Mouse (Mus musculus) heart, postnatal 4 days (tissue): ENCODE measurements around the gene Tmem178b. TPM values are rescaled to one million over a fixed set of nuclear protein-coding genes. Genes with fewer than 3 reads are reported as not detected.
A peak's percentile ranks its signal among the peaks of the same experiment; 100 is the strongest.

ENCODE experiments used
- DNase-seq: peaks from one replicate; pipeline ENCODE4 v3.0.0; 2021
- total RNA-seq, 2 experiments: library from RNA; stranded (reverse); gene quantifications; 2 replicates each; pipeline ENCODE4 v1.2.3; 2021

The Tmem178b gene
- total RNA-seq, 2 experiments from 2014 or later: 0.16 to 0.29 TPM

- DNase-seq: no peak
These were observed 146.3 kb downstream of the Tmem178b start for GRCm38 (mm10) chr6:40019396-40019795.

GRCm38 (mm10) chr6:40023592-40024335, 150.7 kb downstream of the Tmem178b start:
- DNase-seq: no peak

- DNase-seq: no peak
These were observed 151.4 kb downstream of the Tmem178b start for GRCm38 (mm10) chr6:40024336-40024934.

- DNase-seq: no peak
These were observed 159.8 kb downstream of the Tmem178b start for GRCm38 (mm10) chr6:40032901-40033300.

- no peak for DNase-seq
These were observed 160.9 kb downstream of the Tmem178b start for GRCm38 (mm10) chr6:40033935-40034334.

- DNase-seq: peak; percentile 5
These were observed 176.2 kb downstream of the Tmem178b start for GRCm38 (mm10) chr6:40048969-40049908.

- DNase-seq: no peak
These were observed 176.9 kb downstream of the Tmem178b start for GRCm38 (mm10) chr6:40049909-40050484.

- no peak for DNase-seq
These were observed 178.6 kb downstream of the Tmem178b start for GRCm38 (mm10) chr6:40051698-40052097.

GRCm38 (mm10) chr6:40052593-40052992, 179.5 kb downstream of the Tmem178b start:
- DNase-seq: no peak

GRCm38 (mm10) chr6:40059466-40059865, 186.4 kb downstream of the Tmem178b start:
- DNase-seq: no peak

- DNase-seq: no peak
These were observed 188.5 kb downstream of the Tmem178b start for GRCm38 (mm10) chr6:40061327-40062189.

GRCm38 (mm10) chr6:40062190-40062501, 189.1 kb downstream of the Tmem178b start:
- no peak for DNase-seq

- no peak for DNase-seq
These were observed 190.4 kb downstream of the Tmem178b start for GRCm38 (mm10) chr6:40063438-40063837.

- DNase-seq: no peak
These were observed 190.8 kb downstream of the Tmem178b start for GRCm38 (mm10) chr6:40063899-40064298.

GRCm38 (mm10) chr6:40064342-40064741, 191.3 kb downstream of the Tmem178b start:
- DNase-seq: no peak

GRCm38 (mm10) chr6:40068467-40068866, 195.4 kb downstream of the Tmem178b start:
- DNase-seq: no peak

GRCm38 (mm10) chr6:40071007-40071406, 197.9 kb downstream of the Tmem178b start:
- DNase-seq: no peak

GRCm38 (mm10) chr6:40076089-40076488, 203.0 kb downstream of the Tmem178b start:
- DNase-seq: no peak

GRCm38 (mm10) chr6:40076670-40077313, 203.7 kb downstream of the Tmem178b start:
- no peak for DNase-seq

- no peak for DNase-seq
These were observed 205.3 kb downstream of the Tmem178b start for GRCm38 (mm10) chr6:40078353-40078752.

GRCm38 (mm10) chr6:40083726-40084125, 210.7 kb downstream of the Tmem178b start:
- DNase-seq: no peak
